In genomic region chr4:97750401-97750800, GRCm38 (mm10) we compare ENCODE assay signal across 13 mouse cellular contexts. TPM values are rescaled to one million over a fixed set of nuclear protein-coding genes. Genes with fewer than 3 reads are reported as not detected.
DNase-seq lines count a peak whose midpoint lies in the region; ATAC-seq and TF ChIP-seq lines count a peak whose summit lies in the region.
"Had no signal": no experiment of that assay in that cellular context is flagged by ENCODE, and none has a peak within 500 bp of the region (broad histone marks: within the 10 kb centered on the region; RNA-seq: fewer than 3 reads in every experiment).

No protein-coding gene starts in this region.

- H3K9ac ChIP-seq in forebrain, embryonic 13.5 days: peak overlapping the region; percentile 77; the same call in 1 of the 2 replicates
- H3K9ac ChIP-seq in forebrain, embryonic 12.5 days: no peak overlapping the region
- H3K9ac ChIP-seq in heart, embryonic 16.5 days (ENCODE audit: low read length): peak overlapping the region; percentile 31; the same call in 1 of the 2 replicates
- peak overlapping the region; percentile 74 for H3K9ac ChIP-seq in MEL (ENCODE audit: control insufficient read depth, low read depth, low read length, poor library complexity, severe bottlenecking)

- TF ChIP-seq RAD21 in MEL (IDR thresholded peaks at IDR 0.05; ENCODE audit: low read depth, low read length): no peak

- no peaks in the 10 kb centered on the region for H3K36me3 ChIP-seq in forebrain, embryonic 13.5 days (ENCODE audit: poor library complexity, severe bottlenecking)
- H3K36me3 ChIP-seq in forebrain, embryonic 12.5 days (replicated peaks): no peaks in the 10 kb centered on the region
- no peaks in the 10 kb centered on the region for H3K36me3 ChIP-seq in heart, embryonic 16.5 days (ENCODE audit: control insufficient read depth, insufficient read depth)
- peaks cover 0 to 20% of the 10 kb centered on the region in 2 experiments; a peak in 2 of 4 replicates for H3K36me3 ChIP-seq in MEL (ENCODE audit: control insufficient read depth in 1 of 2, insufficient read depth in 2 of 2, low read length in 2 of 2)
- H3K36me3 ChIP-seq in embryonic facial prominence, embryonic 10.5 days (replicated peaks): no peaks in the 10 kb centered on the region
- H3K36me3 ChIP-seq: embryonic facial prominence, embryonic 15.5 days; midbrain, embryonic 10.5 days had no signal

- TF ChIP-seq POLR2A in MEL (IDR thresholded peaks at IDR 0.05; ENCODE audit: control insufficient read depth in 1 of 2, insufficient read depth in 1 of 2, low read depth in 1 of 2, low read length in 2 of 2, poor library complexity in 1 of 2): no peak

- TF ChIP-seq EP300 in MEL (IDR thresholded peaks at IDR 0.05; ENCODE audit: low read depth in 1 of 2, low read length in 2 of 2): no peak

- no peak overlapping the region for H3K4me3 ChIP-seq in forebrain, embryonic 13.5 days
- H3K4me3 ChIP-seq in forebrain, embryonic 12.5 days (replicated peaks): no peak overlapping the region
- no peak overlapping the region for H3K4me3 ChIP-seq in heart, embryonic 16.5 days (ENCODE audit: low read length)
- no peak overlapping the region for H3K4me3 ChIP-seq in layer of hippocampus, adult 2 months
- H3K4me3 ChIP-seq in MEL (ENCODE audit: control insufficient read depth in 1 of 2, insufficient read depth in 1 of 2, low read depth in 2 of 2, low read length in 2 of 2): peak overlapping the region; percentile 36 to 89
- no peak overlapping the region for H3K4me3 ChIP-seq in embryonic facial prominence, embryonic 10.5 days

- H3K27ac ChIP-seq in forebrain, embryonic 13.5 days: no peak overlapping the region
- no peak overlapping the region for H3K27ac ChIP-seq in forebrain, embryonic 12.5 days
- H3K27ac ChIP-seq in heart, embryonic 16.5 days (ENCODE audit: low read length): peak overlapping the region; percentile 98
- 0 out of 2 replicates have a peak overlapping the region, but pooled peaks have one; percentile 91 for H3K27ac ChIP-seq in layer of hippocampus, adult 2 months
- peak overlapping the region; percentile 89 for H3K27ac ChIP-seq in MEL (ENCODE audit: control insufficient read depth, low read depth, low read length)
- H3K27ac ChIP-seq in embryonic facial prominence, embryonic 10.5 days (replicated peaks): no peak overlapping the region
- H3K27ac ChIP-seq: liver, embryonic 14.5 days had no signal

- no peak for DNase-seq in heart, adult 18-20 months
- no peak for DNase-seq in layer of hippocampus, adult 2 months (ENCODE audit: low spot score in 2 of 2)
- DNase-seq in layer of hippocampus, adult 9-10 months (ENCODE audit: low spot score): no peak
- DNase-seq in MEL (ENCODE audit: low read depth, low spot score): peak; percentile 60
- DNase-seq in embryonic facial prominence, embryonic 10.5 days (ENCODE audit: low spot score): no peak

- 43% methylated on average over 4 of the region's 4 CpGs for WGBS in forebrain, embryonic 13.5 days
- WGBS in forebrain, embryonic 12.5 days: 42% methylated on average over 4 of the region's 4 CpGs
- 40% methylated on average over 4 of the region's 4 CpGs for WGBS in heart, embryonic 16.5 days
- WGBS in embryonic facial prominence, embryonic 10.5 days: 45% methylated on average over 4 of the region's 4 CpGs

- H3K4me2 ChIP-seq in forebrain, embryonic 13.5 days: no peak overlapping the region
- H3K4me2 ChIP-seq in forebrain, embryonic 12.5 days: no peak overlapping the region
- peak overlapping the region; percentile 93; the same call in 1 of the 2 replicates for H3K4me2 ChIP-seq in heart, embryonic 16.5 days (ENCODE audit: low read depth, low read length)

- H3K4me1 ChIP-seq in forebrain, embryonic 13.5 days: peaks cover 42% of the 10 kb centered on the region
- H3K4me1 ChIP-seq in forebrain, embryonic 12.5 days: peaks cover 43% of the 10 kb centered on the region
- H3K4me1 ChIP-seq in heart, embryonic 16.5 days (ENCODE audit: control insufficient read depth, insufficient read depth, low read length): peaks cover 25% of the 10 kb centered on the region
- peaks cover 7 to 27% of the 10 kb centered on the region in 2 experiments for H3K4me1 ChIP-seq in MEL (ENCODE audit: control insufficient read depth in 1 of 2, insufficient read depth in 2 of 2, low read length in 2 of 2)
- peaks cover 49% of the 10 kb centered on the region for H3K4me1 ChIP-seq in embryonic facial prominence, embryonic 10.5 days

- no peak for ATAC-seq in forebrain, embryonic 13.5 days
- no peak for ATAC-seq in forebrain, embryonic 12.5 days (ENCODE audit: low FRiP score)
- no peak for ATAC-seq in heart, embryonic 16.5 days (replicated peaks; ENCODE audit: extremely low read depth, insufficient read depth, low FRiP score)

- H3K27me3 ChIP-seq in forebrain, embryonic 13.5 days: peaks cover 30% of the 10 kb centered on the region
- peaks cover 43% of the 10 kb centered on the region for H3K27me3 ChIP-seq in forebrain, embryonic 12.5 days
- H3K27me3 ChIP-seq in heart, embryonic 16.5 days (ENCODE audit: control insufficient read depth, insufficient read depth, low read length): no peaks in the 10 kb centered on the region
- H3K27me3 ChIP-seq in MEL (ENCODE audit: control insufficient read depth in 1 of 2, insufficient read depth in 2 of 2, low read length in 2 of 2): no peaks in the 10 kb centered on the region
- H3K27me3 ChIP-seq in embryonic facial prominence, embryonic 10.5 days (replicated peaks; ENCODE audit: low read depth, poor library complexity, severe bottlenecking): peaks cover 80% of the 10 kb centered on the region

- no peak for TF ChIP-seq CTCF in layer of hippocampus, adult 2 months (conservative IDR thresholded peaks at IDR 0.05)
- TF ChIP-seq CTCF in MEL (IDR thresholded peaks at IDR 0.05 in 2 of 3, conservative IDR thresholded peaks at IDR 0.05 in 1 of 3; ENCODE audit: control insufficient read depth in 1 of 3, insufficient read depth in 1 of 3, low read depth in 2 of 3, low read length in 3 of 3, poor library complexity in 1 of 3, severe bottlenecking in 1 of 3): no peak

- H3K9me3 ChIP-seq in forebrain, embryonic 13.5 days (replicated peaks): no peaks in the 10 kb centered on the region
- H3K9me3 ChIP-seq in forebrain, embryonic 12.5 days: no peaks in the 10 kb centered on the region
- no peaks in the 10 kb centered on the region for H3K9me3 ChIP-seq in heart, embryonic 16.5 days (replicated peaks; ENCODE audit: control insufficient read depth, low read length)
- no peaks in the 10 kb centered on the region for H3K9me3 ChIP-seq in MEL (replicated peaks; ENCODE audit: insufficient read depth, low read length)
- no peaks in the 10 kb centered on the region for H3K9me3 ChIP-seq in embryonic facial prominence, embryonic 10.5 days
- H3K9me3 ChIP-seq: embryonic facial prominence, embryonic 15.5 days; midbrain, embryonic 10.5 days had no signal

- H3K79me2 ChIP-seq in MEL (ENCODE audit: control insufficient read depth, insufficient read depth, low read length, poor library complexity): peaks cover 10% of the 10 kb centered on the region; the same call in 1 of the 2 replicates

TF ChIP-seq in MEL, 35 proteins besides CTCF, POLR2A, EP300 and RAD21:
- TF ChIP-seq RCOR1 (IDR thresholded peaks at IDR 0.05; ENCODE audit: low read depth, low read length) (0 out of 2 replicates have a peak, but pooled peaks have one; percentile 49), POLR2AphosphoS2 (IDR thresholded peaks at IDR 0.05; ENCODE audit: low read length) (no peak), ZNF384 (IDR thresholded peaks at IDR 0.05; ENCODE audit: low read depth, low read length) (0 out of 2 replicates have a peak, but pooled peaks have one; percentile 35), GATA1 (IDR thresholded peaks at IDR 0.05; ENCODE audit: low read depth, low read length) (peak; percentile 22; the same call in 1 of the 2 replicates)

RNA-seq across cellular contexts. Expression of gene Nfia, which starts 22.1 kb away (rescaled TPM):
- polyA plus RNA-seq in forebrain, embryonic 13.5 days (2015; fragmentation: Nextera tagmentation; extraction: Ambion mirVana): 93.7 and 121 TPM in 2 replicates
- polyA plus RNA-seq in forebrain, embryonic 12.5 days (2016; fragmentation: Nextera tagmentation; extraction: Ambion mirVana): 62.1 and 67.2 TPM in 2 replicates
- polyA plus RNA-seq in heart, embryonic 16.5 days (2015; fragmentation: Nextera tagmentation; extraction: Ambion mirVana): 37.3 and 42.0 TPM in 2 replicates
- total RNA-seq in heart, adult 18-20 months (2021): 100 to 1,000 TPM; 115 to 127 TPM
- total RNA-seq in layer of hippocampus, adult 2 months (2021): 100 to 1,000 TPM; 113 to 115 TPM
- total RNA-seq in MEL (2012; rRNA removed): 10.2 and 16.4 TPM in 2 replicates
- polyA plus RNA-seq in MEL (2012; ENCODE audit: insufficient read depth in 1 of 2, insufficient read length in 2 of 2, low read depth in 1 of 2, low replicate concordance in 2 of 2, missing spikeins in 1 of 2): 10 to 100 TPM; 13.4 to 20.5 TPM
- 8.0 and 17.0 TPM in 2 replicates for polyA plus RNA-seq in embryonic facial prominence, embryonic 10.5 days (2016; fragmentation: Nextera tagmentation; extraction: Ambion mirVana)

RNA-seq across cellular contexts. Expression of gene E130114P18Rik, which starts 27.5 kb away (rescaled TPM):
- 64.7 and 71.1 TPM in 2 replicates for polyA plus RNA-seq in forebrain, embryonic 13.5 days (2015; fragmentation: Nextera tagmentation; extraction: Ambion mirVana)
- polyA plus RNA-seq in forebrain, embryonic 12.5 days (2016; fragmentation: Nextera tagmentation; extraction: Ambion mirVana): 50.8 and 52.3 TPM in 2 replicates
- 0.47 and 0.75 TPM in 2 replicates for polyA plus RNA-seq in heart, embryonic 16.5 days (2015; fragmentation: Nextera tagmentation; extraction: Ambion mirVana)
- not detected for total RNA-seq in heart, adult 18-20 months (2021)
- 1 to 10 TPM; 7.1 to 7.9 TPM for total RNA-seq in layer of hippocampus, adult 2 months (2021)
- not detected in 2 replicates for total RNA-seq in MEL (2012; rRNA removed)
- polyA plus RNA-seq in MEL (2012; ENCODE audit: insufficient read depth in 1 of 2, insufficient read length in 2 of 2, low read depth in 1 of 2, low replicate concordance in 2 of 2, missing spikeins in 1 of 2): not detected
- polyA plus RNA-seq in embryonic facial prominence, embryonic 10.5 days (2016; fragmentation: Nextera tagmentation; extraction: Ambion mirVana): 10.9 and 13.6 TPM in 2 replicates
- total RNA-seq: adrenal gland, postnatal 14 days had no signal
- polyA plus RNA-seq: liver, embryonic 14.5 days; myocyte had no signal

Comparison
In these comparisons a context has a peak if more than half of its experiments do, and no peak if none do; other contexts are left out.
1. H3K27ac ChIP-seq: peak in heart, embryonic 16.5 days (single experiment), layer of hippocampus, adult 2 months (single experiment) and MEL (single experiment); none in forebrain, embryonic 13.5 days (single experiment), forebrain, embryonic 12.5 days (single experiment) and embryonic facial prominence, embryonic 10.5 days (single experiment).
2. H3K4me3 ChIP-seq: peak in MEL (2 of 2); none in forebrain, embryonic 13.5 days (single experiment), forebrain, embryonic 12.5 days (single experiment), heart, embryonic 16.5 days (single experiment), layer of hippocampus, adult 2 months (single experiment) and embryonic facial prominence, embryonic 10.5 days (single experiment).